Mouse (Mus musculus): ENCODE measurements at regions not wholly inside any gene's neighbourhood (a gene's known extent, or its start where the extent isn't known, plus 50 kb on each side); places are given as distances from the start of the nearest gene placed in this dataset.

DNA sequence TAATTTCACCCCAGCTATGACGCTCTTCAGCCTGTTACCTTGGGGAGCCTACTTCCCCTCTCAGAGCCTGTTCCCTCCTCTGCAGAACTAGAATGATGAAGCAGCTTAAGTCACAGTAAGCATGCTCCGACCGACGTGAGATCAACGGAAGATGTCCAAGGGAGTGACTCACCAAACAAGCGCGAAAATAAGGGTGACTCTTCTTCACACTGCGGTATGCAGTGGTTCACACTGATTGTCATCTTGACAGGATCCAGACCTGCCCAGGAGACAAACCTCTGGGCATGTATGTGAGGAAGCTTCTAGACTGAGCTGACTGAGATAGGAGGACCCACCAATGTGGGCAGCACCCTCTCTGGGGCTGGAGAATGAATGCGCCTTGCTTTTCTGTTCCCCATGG lies 116.3 kb upstream of the Tpm1 start:
- TF ChIP-seq CTCF (IDR thresholded peaks at IDR 0.05; ENCODE audit: low read depth, low read length) (no peak), POLR2A (IDR thresholded peaks at IDR 0.05; ENCODE audit: insufficient read depth, low read length) (no peak)
